Mouse (Mus musculus): Measurements from ENCODE around the gene Ctse. TPM values are rescaled to one million over a fixed set of nuclear protein-coding genes. Genes with fewer than 3 reads are reported as not detected.

Ctse gene
- total and polyA plus RNA-seq, 2 experiments from 2014 or later, result 0.09 to 0.11 TPM

DNA sequence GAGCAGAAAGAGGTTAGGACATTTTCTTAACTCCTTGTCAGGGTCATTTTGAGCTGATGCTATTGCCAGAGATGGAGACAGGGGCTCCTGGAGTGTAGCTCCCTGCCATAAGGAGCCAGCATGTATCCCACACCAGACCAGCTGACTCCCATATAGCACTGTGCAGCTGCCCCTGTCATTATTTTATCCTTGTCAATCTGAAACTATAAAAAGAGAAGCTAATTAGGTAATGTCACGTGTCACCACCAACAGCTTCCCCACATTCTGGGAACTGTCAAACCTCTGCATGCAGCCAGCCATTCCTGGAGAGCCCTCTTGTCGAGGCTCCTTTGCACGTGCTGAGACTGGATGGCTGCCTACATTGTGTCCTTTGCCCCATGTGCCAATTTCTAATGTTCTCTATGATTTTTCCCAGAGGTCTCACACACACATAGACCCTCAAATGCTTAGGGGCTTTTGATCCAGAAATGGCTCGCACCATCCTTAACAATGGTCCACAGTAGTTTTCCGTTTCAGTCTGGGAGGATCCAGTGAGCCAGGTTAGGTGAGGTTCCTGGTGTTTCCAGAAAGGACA lies 21.5 kb downstream of the Ctse start:
- WGBS, result 77% methylated on average over 5 of the region's 5 CpGs
- TF ChIP-seq CTCF (IDR thresholded peaks at IDR 0.05), result no peak
- no peak for DNase-seq (ENCODE audit: low spot score)
- ATAC-seq (ENCODE audit: low FRiP score), result no peak
- Histone ChIP-seq H3K27me3 (ENCODE audit: insufficient read depth, low read length) (no peaks in the 10 kb centered on the region), H3K9ac (replicated peaks; ENCODE audit: low read length, poor library complexity, severe bottlenecking) (no peak overlapping the region), H3K4me1 (ENCODE audit: insufficient read depth, low read length) (0 out of 2 replicates have a peak, but pooled peaks cover 4% of the 10 kb centered on the region), H3K9me3 (ENCODE audit: low read length) (no peaks in the 10 kb centered on the region), H3K36me3 (ENCODE audit: insufficient read depth, low read length) (no peaks in the 10 kb centered on the region), H3K4me2 (ENCODE audit: low read depth, low read length, poor library complexity, severe bottlenecking) (no peak overlapping the region), H3K4me3 (ENCODE audit: low read depth, low read length) (no peak overlapping the region), H3K27ac (ENCODE audit: low read depth, low read length) (no peak overlapping the region)

DNA sequence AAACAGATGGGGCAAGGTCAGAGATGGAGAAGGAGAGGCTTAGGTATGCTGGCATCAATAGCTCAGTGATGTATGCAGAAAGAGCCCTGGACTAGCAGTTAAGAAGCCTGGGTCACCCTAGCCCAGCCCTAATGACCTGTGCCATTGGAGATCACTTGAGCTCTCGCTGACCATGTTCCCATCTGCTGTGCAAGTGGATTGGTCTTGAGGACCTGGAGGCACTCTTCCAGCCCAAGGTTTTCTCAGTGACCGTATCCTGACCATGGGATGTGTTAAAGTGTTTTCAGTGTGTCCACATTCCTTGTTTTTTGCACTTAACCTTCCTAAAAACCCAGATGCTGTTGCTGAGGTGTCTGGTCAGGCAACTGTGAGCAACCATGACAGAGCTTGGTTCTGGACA lies 22.2 kb downstream of the Ctse start:
- H3K27me3 ChIP-seq (ENCODE audit: insufficient read depth, low read length), result no peaks in the 10 kb centered on the region
- 0 out of 2 replicates have a peak, but pooled peaks cover 4% of the 10 kb centered on the region for H3K4me1 ChIP-seq (ENCODE audit: insufficient read depth, low read length)
- TF ChIP-seq CTCF (IDR thresholded peaks at IDR 0.05), result no peak
- DNase-seq (ENCODE audit: low spot score), result no peak
- no peaks in the 10 kb centered on the region for H3K36me3 ChIP-seq (ENCODE audit: insufficient read depth, low read length)
- H3K4me3 ChIP-seq (ENCODE audit: low read depth, low read length), result no peak overlapping the region
- no peak overlapping the region for H3K4me2 ChIP-seq (ENCODE audit: low read depth, low read length, poor library complexity, severe bottlenecking)
- WGBS, result 89% methylated on average over 2 of the region's 2 CpGs
- no peak overlapping the region for H3K9ac ChIP-seq (replicated peaks; ENCODE audit: low read length, poor library complexity, severe bottlenecking)
- H3K27ac ChIP-seq (ENCODE audit: low read depth, low read length), result no peak overlapping the region
- no peaks in the 10 kb centered on the region for H3K9me3 ChIP-seq (ENCODE audit: low read length)
- no peak for ATAC-seq (ENCODE audit: low FRiP score)

DNA sequence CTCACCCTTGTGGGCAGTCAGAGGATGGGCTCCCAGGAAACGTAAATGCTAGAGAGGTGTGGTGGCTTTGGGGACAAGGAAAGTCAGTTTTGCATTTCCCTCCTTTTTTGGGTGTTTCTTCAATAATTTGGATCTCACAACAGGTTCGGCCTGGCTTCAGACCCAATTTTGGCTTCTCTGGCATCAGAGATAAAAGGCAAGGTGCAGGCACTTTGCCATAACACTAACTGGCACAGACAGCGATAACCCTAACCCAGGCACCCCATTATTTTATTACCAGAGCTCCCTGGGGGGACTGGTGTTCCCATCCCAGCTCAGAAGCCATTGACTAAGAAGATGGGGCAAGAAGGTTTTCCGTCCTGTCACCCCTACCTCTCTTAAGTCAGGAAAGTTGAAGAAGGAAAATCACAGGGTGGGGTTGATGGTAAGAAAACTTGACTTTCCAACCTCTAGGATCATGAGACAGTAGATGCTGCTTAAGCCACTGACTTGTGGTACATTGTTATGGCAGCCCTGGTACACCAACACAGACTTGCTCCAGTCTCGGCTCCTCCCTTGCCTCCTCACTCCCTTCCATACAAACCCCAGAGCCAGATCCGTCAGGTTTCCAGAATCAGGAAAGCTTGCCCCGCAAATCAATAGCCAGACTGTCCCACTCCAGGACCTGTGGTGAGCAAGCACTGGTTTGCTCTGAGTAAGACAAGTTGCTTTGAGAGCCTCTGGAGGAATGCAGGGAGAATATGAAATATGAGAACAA lies 22.8 kb downstream of the Ctse start:
- H3K27me3 ChIP-seq (ENCODE audit: insufficient read depth, low read length), result no peaks in the 10 kb centered on the region
- H3K9me3 ChIP-seq (ENCODE audit: low read length), result no peaks in the 10 kb centered on the region
- no peak overlapping the region for H3K4me2 ChIP-seq (ENCODE audit: low read depth, low read length, poor library complexity, severe bottlenecking)
- no peak overlapping the region for H3K9ac ChIP-seq (replicated peaks; ENCODE audit: low read length, poor library complexity, severe bottlenecking)
- WGBS, result 79% methylated on average over 7 of the region's 7 CpGs
- TF ChIP-seq CTCF (IDR thresholded peaks at IDR 0.05), result no peak
- no peak overlapping the region for H3K4me3 ChIP-seq (ENCODE audit: low read depth, low read length)
- H3K27ac ChIP-seq (ENCODE audit: low read depth, low read length), result no peak overlapping the region
- DNase-seq (ENCODE audit: low spot score), result no peak
- no peaks in the 10 kb centered on the region for H3K36me3 ChIP-seq (ENCODE audit: insufficient read depth, low read length)
- no peak for ATAC-seq (ENCODE audit: low FRiP score)
- H3K4me1 ChIP-seq (ENCODE audit: insufficient read depth, low read length), result 0 out of 2 replicates have a peak, but pooled peaks cover 4% of the 10 kb centered on the region

DNA sequence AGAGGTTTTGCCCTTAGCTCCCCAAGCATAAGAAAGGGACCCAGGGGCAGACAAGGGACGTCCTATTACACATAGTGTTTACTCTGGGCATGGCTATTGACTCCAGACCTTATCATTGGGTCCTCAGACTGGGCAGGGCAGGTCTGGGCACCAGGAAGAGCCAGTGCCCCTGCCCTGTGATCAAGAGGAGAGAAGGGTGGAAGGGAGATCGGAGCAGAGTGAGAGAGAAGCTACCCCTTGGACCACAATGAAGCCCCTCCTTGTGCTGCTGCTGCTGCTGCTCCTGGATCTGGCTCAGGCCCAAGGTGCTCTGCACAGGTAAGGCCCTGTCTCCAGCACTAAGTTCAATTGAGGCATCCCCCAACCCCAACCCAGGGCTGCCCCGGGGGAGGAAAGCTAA lies 23.6 kb downstream of the Ctse start:
- H3K4me2 ChIP-seq (ENCODE audit: low read depth, low read length, poor library complexity, severe bottlenecking), result no peak overlapping the region
- no peak overlapping the region for H3K9ac ChIP-seq (replicated peaks; ENCODE audit: low read length, poor library complexity, severe bottlenecking)
- no peak overlapping the region for H3K27ac ChIP-seq (ENCODE audit: low read depth, low read length)
- ATAC-seq (ENCODE audit: low FRiP score) (no peak), DNase-seq (ENCODE audit: low spot score) (no peak)
- WGBS, result 77% methylated on average over 3 of the region's 3 CpGs
- H3K27me3 ChIP-seq (ENCODE audit: insufficient read depth, low read length), result no peaks in the 10 kb centered on the region
- H3K4me1 ChIP-seq (ENCODE audit: insufficient read depth, low read length), result 0 out of 2 replicates have a peak, but pooled peaks cover 4% of the 10 kb centered on the region
- TF ChIP-seq CTCF (IDR thresholded peaks at IDR 0.05), result no peak
- no peak overlapping the region for H3K4me3 ChIP-seq (ENCODE audit: low read depth, low read length)
- H3K36me3 ChIP-seq (ENCODE audit: insufficient read depth, low read length), result no peaks in the 10 kb centered on the region
- H3K9me3 ChIP-seq (ENCODE audit: low read length), result no peaks in the 10 kb centered on the region

DNA sequence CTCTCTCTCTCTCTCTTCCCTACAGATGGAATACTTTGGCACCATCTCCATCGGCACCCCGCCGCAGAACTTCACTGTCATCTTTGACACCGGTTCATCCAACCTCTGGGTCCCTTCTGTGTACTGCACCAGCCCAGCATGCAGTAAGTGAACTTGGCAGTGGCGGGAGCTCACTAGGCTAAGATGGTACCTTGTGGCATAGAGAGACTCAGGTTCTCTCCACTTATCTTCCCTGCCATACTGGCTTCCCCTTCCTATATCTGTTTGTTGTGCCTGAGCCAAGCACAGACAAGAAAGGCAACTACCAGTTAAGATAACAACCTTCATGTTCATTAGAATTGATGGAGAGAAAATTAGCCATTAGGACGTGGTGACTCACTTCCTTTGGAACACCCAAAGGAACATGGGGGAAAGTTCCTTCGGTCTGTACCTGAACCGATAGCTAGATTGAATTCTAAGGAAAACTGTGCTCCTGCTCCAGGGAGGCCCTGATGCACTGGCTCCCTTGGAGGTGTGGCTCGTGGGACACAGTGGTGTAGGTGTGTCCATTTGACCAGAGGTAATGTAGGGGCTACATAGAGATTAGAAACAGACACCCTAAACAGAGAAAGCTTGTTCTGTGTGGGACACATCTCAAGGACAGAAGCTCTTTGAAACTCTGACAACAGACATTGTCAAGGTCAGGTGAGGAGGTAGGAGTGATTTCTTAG lies 25.3 kb downstream of the Ctse start:
- no peak overlapping the region for H3K4me3 ChIP-seq (ENCODE audit: low read depth, low read length)
- DNase-seq (ENCODE audit: low spot score) (no peak), ATAC-seq (ENCODE audit: low FRiP score) (no peak)
- H3K9me3 ChIP-seq (ENCODE audit: low read length), result no peaks in the 10 kb centered on the region
- no peaks in the 10 kb centered on the region for H3K27me3 ChIP-seq (ENCODE audit: insufficient read depth, low read length)
- no peak overlapping the region for H3K4me2 ChIP-seq (ENCODE audit: low read depth, low read length, poor library complexity, severe bottlenecking)
- 87% methylated on average over 9 of the region's 9 CpGs for WGBS
- no peaks in the 10 kb centered on the region for H3K36me3 ChIP-seq (ENCODE audit: insufficient read depth, low read length)
- H3K27ac ChIP-seq (ENCODE audit: low read depth, low read length), result no peak overlapping the region
- TF ChIP-seq CTCF (IDR thresholded peaks at IDR 0.05), result no peak
- no peak overlapping the region for H3K9ac ChIP-seq (replicated peaks; ENCODE audit: low read length, poor library complexity, severe bottlenecking)
- no peaks in the 10 kb centered on the region for H3K4me1 ChIP-seq (ENCODE audit: insufficient read depth, low read length)

DNA sequence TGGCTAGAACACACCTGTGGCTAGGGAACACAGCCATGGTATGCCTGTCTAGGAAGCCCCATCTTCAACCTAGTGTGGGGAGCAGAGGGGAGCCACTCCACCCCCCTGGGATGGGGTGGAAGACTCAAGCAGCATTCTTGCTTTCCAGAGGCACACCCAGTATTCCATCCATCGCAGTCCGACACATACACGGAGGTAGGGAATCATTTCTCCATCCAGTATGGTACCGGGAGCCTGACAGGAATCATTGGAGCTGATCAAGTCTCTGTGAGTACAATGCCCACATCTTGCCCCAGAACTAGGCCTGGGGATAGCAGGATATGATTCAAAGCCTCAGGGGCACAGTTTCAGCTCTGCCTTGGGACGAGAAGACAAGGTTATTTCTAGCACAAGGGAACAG lies 26.0 kb downstream of the Ctse start:
- H3K27me3 ChIP-seq (ENCODE audit: insufficient read depth, low read length), result no peaks in the 10 kb centered on the region
- H3K4me1 ChIP-seq (ENCODE audit: insufficient read depth, low read length), result no peaks in the 10 kb centered on the region
- 90% methylated on average over 5 of the region's 5 CpGs for WGBS
- ATAC-seq (ENCODE audit: low FRiP score) (no peak), DNase-seq (ENCODE audit: low spot score) (no peak)
- no peaks in the 10 kb centered on the region for H3K9me3 ChIP-seq (ENCODE audit: low read length)
- no peak overlapping the region for H3K4me3 ChIP-seq (ENCODE audit: low read depth, low read length)
- H3K27ac ChIP-seq (ENCODE audit: low read depth, low read length), result no peak overlapping the region
- no peak overlapping the region for H3K4me2 ChIP-seq (ENCODE audit: low read depth, low read length, poor library complexity, severe bottlenecking)
- no peak overlapping the region for H3K9ac ChIP-seq (replicated peaks; ENCODE audit: low read length, poor library complexity, severe bottlenecking)
- H3K36me3 ChIP-seq (ENCODE audit: insufficient read depth, low read length), result no peaks in the 10 kb centered on the region
- TF ChIP-seq CTCF (IDR thresholded peaks at IDR 0.05), result no peak
